16 mouse cellular contexts compared by ENCODE assay signal in genomic region chr9:22654726-22655393, GRCm38 (mm10).
"Had no signal": no experiment of that assay in that cellular context is flagged by ENCODE, and none has a peak within 500 bp of the region (broad histone marks: within the 10 kb centered on the region; RNA-seq: fewer than 3 reads in every experiment).

No protein-coding gene starts in this region.

- H3K4me2 ChIP-seq: limb, embryonic 15.5 days; liver, embryonic 13.5 days; lung, embryonic 15.5 days; midbrain, embryonic 12.5 days; neural tube, embryonic 15.5 days had no signal

- DNase-seq: kidney, adult 9 months; kidney, postnatal 36 days; layer of hippocampus, adult 9-11 months; layer of hippocampus, postnatal 36 days; liver, embryonic 13.5 days; liver, postnatal 0 days; lung, postnatal 14 days; right cerebral cortex, postnatal 14 days; thymus, postnatal 4 days had no signal

- H3K27me3 ChIP-seq: limb, embryonic 15.5 days; liver, embryonic 13.5 days; lung, embryonic 15.5 days; megakaryocyte, embryonic 14.5 days; midbrain, embryonic 12.5 days; neural tube, embryonic 15.5 days had no signal

- ATAC-seq: liver, postnatal 0 days had no signal

- H3K9me3 ChIP-seq: limb, embryonic 15.5 days; lung, embryonic 15.5 days; megakaryocyte, embryonic 14.5 days; midbrain, embryonic 12.5 days; neural tube, embryonic 15.5 days had no signal

- H3K9ac ChIP-seq: limb, embryonic 15.5 days; liver, embryonic 13.5 days; liver, postnatal 0 days; lung, embryonic 15.5 days; midbrain, embryonic 12.5 days; neural tube, embryonic 15.5 days had no signal

- H3K4me1 ChIP-seq: limb, embryonic 15.5 days; liver, embryonic 13.5 days; lung, embryonic 15.5 days; neural tube, embryonic 15.5 days had no signal

- H3K4me3 ChIP-seq: limb, embryonic 15.5 days; liver, embryonic 13.5 days; lung, embryonic 15.5 days; megakaryocyte, embryonic 14.5 days; midbrain, embryonic 12.5 days; neural tube, embryonic 15.5 days had no signal

- H3K36me3 ChIP-seq: limb, embryonic 15.5 days; liver, embryonic 13.5 days; lung, embryonic 15.5 days; midbrain, embryonic 12.5 days; neural tube, embryonic 15.5 days had no signal

- H3K27ac ChIP-seq: kidney, postnatal 0 days; limb, embryonic 15.5 days; liver, embryonic 13.5 days; lung, embryonic 15.5 days; macrophage; midbrain, embryonic 12.5 days; neural tube, embryonic 15.5 days had no signal
